In genomic region chr12:57196608-57197362, GRCm38 (mm10) we compare ENCODE assay signal across 10 mouse cellular contexts. TPM values are rescaled to one million over a fixed set of nuclear protein-coding genes. Genes with fewer than 3 reads are reported as not detected.
DNase-seq lines count a peak whose midpoint lies in the region; ATAC-seq and TF ChIP-seq lines count a peak whose summit lies in the region.
"Had no signal": no experiment of that assay in that cellular context is flagged by ENCODE, and none has a peak within 500 bp of the region (broad histone marks: within the 10 kb centered on the region; RNA-seq: fewer than 3 reads in every experiment).

No protein-coding gene starts in this region.

- H3K4me3 ChIP-seq in bone marrow macrophage, adult 2 months (ENCODE audit: insufficient read depth, low read length): peak overlapping the region; percentile 47
- peak overlapping the region; percentile 46 for H3K4me3 ChIP-seq in forebrain, embryonic 16.5 days (replicated peaks; ENCODE audit: low read length)
- peak overlapping the region; percentile 45 for H3K4me3 ChIP-seq in hindbrain, embryonic 12.5 days
- H3K4me3 ChIP-seq in limb, embryonic 15.5 days: peak overlapping the region; percentile 52
- H3K4me3 ChIP-seq in midbrain, embryonic 15.5 days: peak overlapping the region; percentile 44

- peak; percentile 53 to 56 for DNase-seq in cerebellum, postnatal 10 days
- no peak for DNase-seq in cerebellum, adult 9-10 months
- peak; percentile 55 for DNase-seq in testis, postnatal 14 days (ENCODE audit: low spot score)

- no peaks in the 10 kb centered on the region for H3K4me1 ChIP-seq in bone marrow macrophage, adult 2 months (ENCODE audit: control insufficient read depth, insufficient read depth, low read length)
- H3K4me1 ChIP-seq in forebrain, embryonic 16.5 days (replicated peaks; ENCODE audit: control insufficient read depth, insufficient read depth, low read length): peaks cover 9% of the 10 kb centered on the region
- H3K4me1 ChIP-seq in hindbrain, embryonic 12.5 days: peaks cover 10% of the 10 kb centered on the region
- H3K4me1 ChIP-seq in limb, embryonic 15.5 days: peaks cover 9% of the 10 kb centered on the region
- peaks cover 11% of the 10 kb centered on the region for H3K4me1 ChIP-seq in midbrain, embryonic 15.5 days

- peaks cover 8% of the 10 kb centered on the region for H3K27me3 ChIP-seq in forebrain, embryonic 16.5 days (replicated peaks; ENCODE audit: control insufficient read depth, insufficient read depth, low read length)
- peaks cover 24% of the 10 kb centered on the region for H3K27me3 ChIP-seq in hindbrain, embryonic 12.5 days
- peaks cover 24% of the 10 kb centered on the region for H3K27me3 ChIP-seq in limb, embryonic 15.5 days
- peaks cover 11% of the 10 kb centered on the region for H3K27me3 ChIP-seq in midbrain, embryonic 15.5 days (replicated peaks)

- H3K4me2 ChIP-seq in forebrain, embryonic 16.5 days (ENCODE audit: low read length): peak overlapping the region; percentile 66
- peak overlapping the region; percentile 86 for H3K4me2 ChIP-seq in hindbrain, embryonic 12.5 days (replicated peaks)
- peak overlapping the region; percentile 86 for H3K4me2 ChIP-seq in limb, embryonic 15.5 days
- H3K4me2 ChIP-seq in midbrain, embryonic 15.5 days: peak overlapping the region; percentile 81

- TF ChIP-seq CTCF in bone marrow macrophage, adult 2 months (IDR thresholded peaks at IDR 0.05; ENCODE audit: low read depth, low read length): no peak

- no peaks in the 10 kb centered on the region for H3K9me3 ChIP-seq in forebrain, embryonic 16.5 days (ENCODE audit: control insufficient read depth, low read length)
- H3K9me3 ChIP-seq in hindbrain, embryonic 12.5 days (replicated peaks): no peaks in the 10 kb centered on the region
- H3K9me3 ChIP-seq in limb, embryonic 15.5 days: no peaks in the 10 kb centered on the region
- no peaks in the 10 kb centered on the region for H3K9me3 ChIP-seq in midbrain, embryonic 15.5 days

- TF ChIP-seq POLR2A in bone marrow macrophage, adult 2 months (IDR thresholded peaks at IDR 0.05; ENCODE audit: borderline replicate concordance, low read depth, low read length): no peak

- H3K27ac ChIP-seq in bone marrow macrophage, adult 2 months (ENCODE audit: insufficient read depth, low read depth, low read length): no peak overlapping the region
- no peak overlapping the region for H3K27ac ChIP-seq in forebrain, embryonic 16.5 days (ENCODE audit: low read length)
- H3K27ac ChIP-seq in hindbrain, embryonic 12.5 days: no peak overlapping the region
- no peak overlapping the region for H3K27ac ChIP-seq in limb, embryonic 15.5 days
- no peak overlapping the region for H3K27ac ChIP-seq in midbrain, embryonic 15.5 days

- peak overlapping the region; percentile 54 for H3K9ac ChIP-seq in forebrain, embryonic 16.5 days (replicated peaks; ENCODE audit: low read depth, low read length)
- peak overlapping the region; percentile 42; the same call in 1 of the 2 replicates for H3K9ac ChIP-seq in hindbrain, embryonic 12.5 days
- H3K9ac ChIP-seq in limb, embryonic 15.5 days: peak overlapping the region; percentile 42
- H3K9ac ChIP-seq in midbrain, embryonic 15.5 days: peak overlapping the region; percentile 20; the same call in 1 of the 2 replicates

- ATAC-seq in forebrain, embryonic 16.5 days: peak; percentile 58
- ATAC-seq in hindbrain, embryonic 12.5 days (ENCODE audit: low FRiP score): peak; percentile 54; the same call in 1 of the 2 replicates
- ATAC-seq in limb, embryonic 15.5 days (ENCODE audit: insufficient number of reproducible peaks, low FRiP score, low TSS enrichment, low read depth): no peak
- ATAC-seq in midbrain, embryonic 15.5 days (replicated peaks): peak; percentile 65

- WGBS in forebrain, embryonic 16.5 days: 1% methylated on average over 59 of the region's 59 CpGs
- under 1% methylated on average over 55 of the region's 59 CpGs for WGBS in hindbrain, embryonic 12.5 days
- WGBS in limb, embryonic 15.5 days: 1% methylated on average over 59 of the region's 59 CpGs
- WGBS in midbrain, embryonic 15.5 days: under 1% methylated on average over 55 of the region's 59 CpGs

- no peaks in the 10 kb centered on the region for H3K36me3 ChIP-seq in forebrain, embryonic 16.5 days (ENCODE audit: control insufficient read depth, insufficient read depth)
- H3K36me3 ChIP-seq in hindbrain, embryonic 12.5 days: no peaks in the 10 kb centered on the region
- H3K36me3 ChIP-seq in limb, embryonic 15.5 days: no peaks in the 10 kb centered on the region
- H3K36me3 ChIP-seq in midbrain, embryonic 15.5 days (replicated peaks): no peaks in the 10 kb centered on the region

RNA-seq across cellular contexts. Expression of gene Slc25a21, which starts 0.5 kb away (rescaled TPM):
- polyA plus RNA-seq in bone marrow macrophage, adult 2 months (2012; ENCODE audit: insufficient read depth, insufficient read length, missing spikeins): not detected in 2 replicates
- not detected in 2 replicates for polyA plus RNA-seq in forebrain, embryonic 16.5 days (2015; fragmentation: Nextera tagmentation; extraction: Ambion mirVana)
- 0.52 and 0.65 TPM in 2 replicates for polyA plus RNA-seq in hindbrain, embryonic 12.5 days (2016; fragmentation: Nextera tagmentation; extraction: Ambion mirVana)
- polyA plus RNA-seq in limb, embryonic 15.5 days (2015; fragmentation: Nextera tagmentation; extraction: Ambion mirVana): 0.36 and 0.40 TPM in 2 replicates
- 0.12 and 0.46 TPM in 2 replicates for polyA plus RNA-seq in midbrain, embryonic 15.5 days (2015; fragmentation: Nextera tagmentation; extraction: Ambion mirVana)
- polyA plus RNA-seq: C2C12; large intestine, adult 2 months had no signal

RNA-seq across cellular contexts. Expression of gene Prps1l3, which starts 33.4 kb away (rescaled TPM):
- 7.9 and 12.5 TPM in 2 replicates for polyA plus RNA-seq in bone marrow macrophage, adult 2 months (2012; ENCODE audit: insufficient read depth, insufficient read length, missing spikeins)
- 39.2 and 46.6 TPM in 2 replicates for polyA plus RNA-seq in forebrain, embryonic 16.5 days (2015; fragmentation: Nextera tagmentation; extraction: Ambion mirVana)
- 52.0 and 52.2 TPM in 2 replicates for polyA plus RNA-seq in hindbrain, embryonic 12.5 days (2016; fragmentation: Nextera tagmentation; extraction: Ambion mirVana)
- 51.5 and 52.6 TPM in 2 replicates for polyA plus RNA-seq in limb, embryonic 15.5 days (2015; fragmentation: Nextera tagmentation; extraction: Ambion mirVana)
- polyA plus RNA-seq in midbrain, embryonic 15.5 days (2015; fragmentation: Nextera tagmentation; extraction: Ambion mirVana): 28.7 and 30.7 TPM in 2 replicates

RNA-seq across cellular contexts. Expression of gene Mipol1, which starts 33.4 kb away (rescaled TPM):
- polyA plus RNA-seq in bone marrow macrophage, adult 2 months (2012; ENCODE audit: insufficient read depth, insufficient read length, missing spikeins): 1.6 and 1.7 TPM in 2 replicates
- 6.6 and 7.5 TPM in 2 replicates for polyA plus RNA-seq in forebrain, embryonic 16.5 days (2015; fragmentation: Nextera tagmentation; extraction: Ambion mirVana)
- polyA plus RNA-seq in hindbrain, embryonic 12.5 days (2016; fragmentation: Nextera tagmentation; extraction: Ambion mirVana): 6.1 and 8.6 TPM in 2 replicates
- polyA plus RNA-seq in limb, embryonic 15.5 days (2015; fragmentation: Nextera tagmentation; extraction: Ambion mirVana): 8.7 and 9.1 TPM in 2 replicates
- polyA plus RNA-seq in midbrain, embryonic 15.5 days (2015; fragmentation: Nextera tagmentation; extraction: Ambion mirVana): 4.3 and 4.6 TPM in 2 replicates
